Mouse (Mus musculus) adrenal gland, adult 10 weeks (tissue): ENCODE results near the gene Prkd2. TPM values are rescaled to one million over a fixed set of nuclear protein-coding genes. Genes with fewer than 3 reads are reported as not detected.

Experiments
- polyA plus RNA-seq: library from polyadenylated mRNA; stranded (reverse); fragments of 350-450 nt; fragmentation: Illumina TruSeq; extraction: RNeasy Lipid Tissue Mini Kit (QIAGEN cat#74804); gene quantifications from one replicate; pipeline ENCODE4 v1.2.3, GENCODE M21; 2014; ENCODE audit warnings: low read depth, low replicate concordance

Gene Prkd2
- 0.64 TPM for polyA plus RNA-seq

DNA sequence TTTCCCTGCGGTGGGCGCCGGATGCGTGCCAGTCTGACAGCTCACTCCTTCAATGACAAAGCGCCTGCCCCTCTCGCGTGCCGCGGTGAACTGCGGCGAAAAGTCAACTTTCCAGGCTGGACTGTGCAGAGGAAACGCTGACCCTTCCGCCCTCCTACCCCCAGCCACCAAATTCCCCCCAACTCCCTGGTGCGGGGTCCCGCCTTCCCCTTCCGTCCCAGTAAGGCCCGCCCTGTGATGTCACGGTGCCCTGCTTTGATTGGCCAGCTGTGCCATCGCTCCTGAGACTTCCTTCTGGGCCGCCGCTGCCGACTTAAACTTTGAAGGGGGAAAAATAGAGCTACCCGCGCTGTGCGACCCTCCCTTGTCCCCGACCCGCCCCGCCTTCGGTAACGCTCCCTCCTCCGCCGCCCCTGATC is at the start of gene Prkd2:
Prkd2 (plus strand) TSS at position 258 of the 419 bp plus-strand sequence.

DNA sequence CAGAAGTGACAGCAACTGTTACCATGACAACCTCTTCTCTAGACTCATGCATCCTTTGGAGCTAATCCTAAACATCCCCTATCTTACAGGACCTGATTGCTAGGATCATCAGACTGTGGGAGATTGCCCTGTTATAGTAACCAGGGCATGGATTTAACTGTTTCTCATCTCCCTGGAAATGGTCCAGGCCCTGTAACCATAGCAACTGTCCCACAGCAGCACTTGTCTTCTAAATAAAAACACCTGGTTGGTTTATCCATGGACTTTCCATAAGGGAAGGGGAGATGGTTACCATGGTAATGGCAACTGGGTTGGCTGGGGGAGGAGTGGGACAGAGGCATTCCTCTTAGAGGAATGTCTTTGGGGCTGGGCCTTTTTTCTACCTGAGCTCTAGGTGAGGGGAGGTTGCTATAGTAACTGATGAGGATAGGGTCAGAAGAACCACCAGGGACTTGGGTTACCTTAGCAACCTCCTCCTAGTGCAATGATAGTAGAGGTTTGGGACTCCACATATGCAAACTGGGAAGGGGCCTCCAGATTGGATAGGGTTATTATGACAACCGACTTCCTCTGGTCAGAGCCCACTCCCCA is 27.3 kb upstream of the Prkd2 start, which contains the start of gene Strn4:
Strn4 (plus strand) TSS at position 539 of the 591 bp plus-strand sequence.

DNA sequence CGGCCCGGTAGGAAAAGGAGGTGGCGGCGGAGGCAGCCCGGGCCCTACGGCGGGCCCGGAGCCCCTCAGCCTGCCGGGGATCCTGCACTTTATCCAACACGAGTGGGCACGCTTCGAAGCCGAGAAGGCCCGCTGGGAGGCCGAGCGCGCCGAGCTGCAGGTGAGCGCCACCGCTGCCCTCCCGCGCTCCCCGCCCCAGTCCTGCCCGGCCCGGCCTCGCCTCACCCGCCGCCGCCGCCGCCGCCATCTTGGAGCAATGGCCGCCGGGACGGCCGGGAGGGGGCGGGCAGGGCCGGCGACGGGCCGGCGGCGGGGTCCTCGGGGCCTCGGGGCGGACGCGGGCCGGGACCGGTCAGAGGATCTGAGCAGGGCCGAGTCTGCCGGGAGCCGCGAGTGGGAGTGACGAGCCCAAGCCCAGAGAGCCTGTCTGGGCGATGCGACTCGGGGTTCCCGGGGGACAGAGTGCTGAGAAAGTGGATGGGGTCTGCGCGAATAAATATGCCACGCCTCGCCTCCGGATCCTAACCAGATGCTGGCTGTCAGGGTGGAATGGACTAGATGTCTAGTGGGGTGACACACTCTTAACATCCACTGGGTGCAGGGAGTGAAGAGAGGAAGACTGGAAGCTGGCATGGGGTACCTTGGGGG is 26.1 kb upstream of the Prkd2 start, which contains the start of gene Fkrp:
Fkrp (minus strand) TSS at position 258 of the 648 bp plus-strand sequence.

DNA sequence AGATGAGACGGTGACA is 32.4 kb downstream of the Prkd2 start, which contains the start of gene Dact3:
Dact3 (plus strand) TSS at position 8 of the 16 bp plus-strand sequence.

DNA sequence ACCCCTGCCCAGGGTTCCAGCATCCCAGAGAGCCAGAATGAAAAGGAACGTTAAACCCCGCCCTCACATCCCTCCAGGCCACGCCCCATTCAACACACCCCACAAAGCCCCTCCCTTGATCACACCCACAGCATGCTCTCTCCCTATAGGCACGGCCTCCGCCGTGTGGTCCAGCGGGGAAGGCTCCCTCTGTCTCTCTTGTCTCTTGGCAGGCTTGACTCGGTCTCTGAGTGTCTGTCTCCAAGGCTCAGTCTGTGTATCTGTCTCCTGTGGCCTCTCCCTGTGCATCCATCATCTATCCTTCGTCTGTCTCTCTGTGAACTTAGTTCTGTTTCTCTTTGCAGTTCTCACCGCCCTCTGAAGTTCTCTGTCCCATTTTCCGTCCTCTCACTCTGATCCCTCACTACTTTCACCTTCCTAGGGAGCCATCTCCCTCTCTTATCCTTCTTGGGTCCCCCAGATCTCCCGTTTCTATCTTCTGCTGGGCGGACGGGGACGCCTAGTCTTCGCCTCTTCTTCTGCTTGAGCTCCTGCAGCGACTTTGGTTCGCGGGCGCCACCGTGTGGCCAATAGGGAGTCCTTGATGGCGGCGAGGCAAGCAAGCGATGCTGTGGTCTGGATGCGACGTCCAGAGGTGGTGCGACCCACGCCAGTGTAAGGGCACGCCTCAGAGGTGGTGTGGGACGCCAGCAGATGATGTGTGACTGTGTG is 49.1 kb downstream of the Prkd2 start, which contains the start of gene Gng8:
Gng8 (plus strand) TSS at position 146 of the 711 bp plus-strand sequence.

DNA sequence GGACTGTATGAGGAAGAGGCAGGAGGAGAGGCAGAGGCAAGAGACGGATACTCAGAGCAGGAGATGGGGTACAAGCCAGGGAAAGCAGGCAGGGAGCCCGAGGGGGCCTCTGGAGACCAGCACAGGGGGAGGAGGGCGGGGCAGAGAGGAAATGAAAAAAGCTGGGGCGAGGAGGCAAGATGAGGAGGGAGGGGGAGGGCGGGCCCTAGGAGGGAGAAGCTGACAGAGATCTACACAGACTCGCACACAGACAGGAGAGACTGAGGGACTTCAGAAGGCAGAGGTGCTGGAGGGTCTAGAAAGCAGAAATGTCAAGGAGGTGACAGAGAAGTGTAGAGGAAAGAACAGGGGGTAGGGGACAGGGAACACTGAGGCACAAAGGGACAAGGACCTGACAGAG is 63.6 kb downstream of the Prkd2 start, which contains the start of gene Ptgir:
Ptgir (plus strand) TSS at position 210 of the 400 bp plus-strand sequence.

Other genes starting within 250 kb of the Prkd2 start
- gene Arhgap35, start 227.9 kb upstream of the Prkd2 start, polyA plus RNA-seq = 47.0 TPM
- not detected for gene Ceacam15, start 167.2 kb upstream of the Prkd2 start, polyA plus RNA-seq
- not detected for gene Ceacam9, start 121.0 kb upstream of the Prkd2 start, polyA plus RNA-seq
- gene Ap2s1, start 104.5 kb upstream of the Prkd2 start, polyA plus RNA-seq = 65.4 TPM
- gene Slc1a5, start 61.6 kb upstream of the Prkd2 start, polyA plus RNA-seq = 25.1 TPM
- gene Strn4, start 27.0 kb upstream of the Prkd2 start, polyA plus RNA-seq = 19.2 TPM
- gene Fkrp, start 26.2 kb upstream of the Prkd2 start, polyA plus RNA-seq = 9.0 TPM
- gene Dact3, start 32.4 kb downstream of the Prkd2 start, polyA plus RNA-seq = 0.82 TPM
- not detected for gene Gng8, start 48.9 kb downstream of the Prkd2 start, polyA plus RNA-seq
- 1.4 TPM for gene Ptgir, start 63.6 kb downstream of the Prkd2 start, polyA plus RNA-seq
- 36.0 TPM for gene Calm3, start 81.2 kb downstream of the Prkd2 start, polyA plus RNA-seq
- 5.1 TPM for gene Pnmal2, start 101.8 kb downstream of the Prkd2 start, polyA plus RNA-seq
- gene Pnmal1, start 116.8 kb downstream of the Prkd2 start, polyA plus RNA-seq = 4.6 TPM
- 4.2 TPM for gene Gm42372, start 140.2 kb downstream of the Prkd2 start, polyA plus RNA-seq
- 3.4 TPM for gene Ccdc8, start 149.8 kb downstream of the Prkd2 start, polyA plus RNA-seq
- gene Ppp5c, start 185.0 kb downstream of the Prkd2 start, polyA plus RNA-seq = 12.6 TPM
- 3.1 TPM for gene Hif3a, start 219.5 kb downstream of the Prkd2 start, polyA plus RNA-seq
- gene Psg16, start 231.1 kb downstream of the Prkd2 start, polyA plus RNA-seq = not detected